Mouse (Mus musculus) forebrain, embryonic 16.5 days (tissue): ENCODE data around the gene Ppil1. TPM values are rescaled to one million over a fixed set of nuclear protein-coding genes. Genes with fewer than 3 reads are reported as not detected.

ENCODE experiments used
- ATAC-seq: fragments of 200-750 bp; cut with Nextera tagmentation; 2 replicates; pipeline ENCODE4 v1.8.0; 2017; ENCODE audit warnings: mild to moderate bottlenecking, moderate library complexity
- H3K27ac ChIP-seq: fragments of 300-500 bp; sonication (generic); 2 replicates; pipeline ENCODE4 v1.5.1; 2014; ENCODE audit warnings: low read length, control low read depth
- H3K27me3 ChIP-seq: fragments of 300-500 bp; sonication (generic); replicated peaks from 2 replicates; pipeline ENCODE4 v1.6.1; 2014; ENCODE audit warnings: low read length; ENCODE audit not compliant: control insufficient read depth, insufficient read depth
- H3K36me3 ChIP-seq: fragments of 300-500 bp; sonication (generic); 2 replicates; pipeline ENCODE4 v1.6.1; 2014; ENCODE audit not compliant: control insufficient read depth, insufficient read depth
- H3K4me1 ChIP-seq: fragments of 300-500 bp; sonication (generic); replicated peaks from 2 replicates; pipeline ENCODE4 v1.6.1; 2014; ENCODE audit warnings: low read length; ENCODE audit not compliant: control insufficient read depth, insufficient read depth
- H3K4me2 ChIP-seq: fragments of 300-500 bp; sonication (generic); 2 replicates; pipeline ENCODE4 v1.6.1; 2014; ENCODE audit warnings: mild to moderate bottlenecking, low read length, control low read depth
- H3K4me3 ChIP-seq: fragments of 300-500 bp; sonication (generic); replicated peaks from 2 replicates; pipeline ENCODE4 v1.5.1; 2014; ENCODE audit warnings: mild to moderate bottlenecking, low read length, control low read depth
- H3K9ac ChIP-seq: fragments of 300-500 bp; sonication (generic); replicated peaks from 2 replicates; pipeline ENCODE4 v1.6.1; 2014; ENCODE audit warnings: low read depth, low read length, control low read depth
- H3K9me3 ChIP-seq: fragments of 300-500 bp; sonication (generic); 2 replicates; pipeline ENCODE4 v1.6.1; 2016; ENCODE audit warnings: low read length; ENCODE audit not compliant: control insufficient read depth
- WGBS: fragments of 180-500 bp; shearing (Covaris S2); extraction: QIAGEN DNeasy Blood & Tissue Kit; methylation state at CpG from one replicate; pipeline ENCODE4 v1.1.7; 2014; 5-methylcytosine and 5-hydroxymethylcytosine counted together
- polyA plus RNA-seq: library from polyadenylated mRNA; unstranded; fragments of >200 nt; fragmentation: Nextera tagmentation; extraction: Ambion mirVana; gene quantifications from 2 replicates; pipeline ENCODE4 v1.2.1, GENCODE M21; 2015

The Ppil1 gene
- polyA plus RNA-seq, 1 experiment from 2014 or later: 125 TPM

DNA sequence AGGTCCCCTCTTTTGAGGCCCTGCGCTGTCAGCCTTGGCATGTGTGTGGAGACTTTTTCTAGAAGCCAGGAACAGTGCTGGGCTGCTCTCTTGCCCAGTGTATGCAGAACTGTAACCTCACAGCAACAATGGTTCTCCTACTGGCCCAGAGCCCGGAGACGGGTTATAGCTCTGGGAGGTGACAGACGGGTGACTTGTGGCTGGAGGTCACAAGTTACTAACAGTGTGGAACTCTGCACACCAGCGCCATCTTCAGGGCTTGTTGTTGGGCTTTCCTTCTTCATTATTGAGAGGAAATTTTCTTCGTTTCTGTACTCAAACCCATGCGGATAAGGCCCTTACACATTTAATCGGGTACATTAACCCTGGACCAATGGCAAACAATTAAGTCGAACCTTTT lies 14.5 kb downstream of the Ppil1 start:
- no peaks in the 10 kb centered on the region for H3K9me3 ChIP-seq
- no peak for ATAC-seq
- no peak overlapping the region for H3K27ac ChIP-seq
- no peaks in the 10 kb centered on the region for H3K27me3 ChIP-seq
- H3K36me3 ChIP-seq: peaks cover 2% of the 10 kb centered on the region; the same call in 1 of the 2 replicates
- no peak overlapping the region for H3K9ac ChIP-seq
- H3K4me2 ChIP-seq: no peak overlapping the region
- peaks cover 22% of the 10 kb centered on the region for H3K4me1 ChIP-seq
- 63% methylated on average over 9 of the region's 9 CpGs for WGBS
- no peak overlapping the region for H3K4me3 ChIP-seq

DNA sequence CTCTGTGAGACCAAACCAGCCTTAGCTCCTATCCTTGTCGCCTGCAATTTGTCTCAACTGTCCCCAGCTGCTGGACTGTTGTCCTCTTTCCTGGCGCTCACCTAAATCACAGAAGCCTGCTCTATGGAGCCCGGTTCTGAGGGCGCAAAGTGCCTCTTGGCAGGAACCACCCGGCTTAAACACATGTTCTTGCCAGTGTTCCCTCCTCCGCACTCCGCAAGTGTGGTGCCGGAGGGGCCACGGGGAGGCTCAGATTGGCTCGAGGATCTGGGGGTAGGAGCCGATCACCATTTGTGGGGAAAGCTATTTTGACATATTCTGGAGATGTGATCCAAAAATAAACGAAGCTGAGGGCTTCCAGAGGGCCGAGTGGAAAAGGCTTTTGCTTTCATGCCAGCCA lies 16.1 kb downstream of the Ppil1 start:
- no peak overlapping the region for H3K4me2 ChIP-seq
- 68% methylated on average over 13 of the region's 13 CpGs for WGBS
- H3K27ac ChIP-seq: no peak overlapping the region
- peaks cover 2% of the 10 kb centered on the region; the same call in 1 of the 2 replicates for H3K36me3 ChIP-seq
- ATAC-seq: no peak
- no peaks in the 10 kb centered on the region for H3K9me3 ChIP-seq
- H3K27me3 ChIP-seq: no peaks in the 10 kb centered on the region
- H3K9ac ChIP-seq: no peak overlapping the region
- no peak overlapping the region for H3K4me3 ChIP-seq
- H3K4me1 ChIP-seq: peaks cover 22% of the 10 kb centered on the region

GRCm38 (mm10) chr17:29246602-29247001 lies 17.4 kb downstream of the Ppil1 start:
- no peaks in the 10 kb centered on the region for H3K9me3 ChIP-seq
- H3K4me3 ChIP-seq: no peak overlapping the region
- peaks cover 2% of the 10 kb centered on the region; the same call in 1 of the 2 replicates for H3K36me3 ChIP-seq
- H3K27ac ChIP-seq: no peak overlapping the region
- no peak overlapping the region for H3K4me2 ChIP-seq
- 20% methylated on average over 5 of the region's 5 CpGs for WGBS
- peaks cover 13% of the 10 kb centered on the region for H3K4me1 ChIP-seq
- peak; percentile 75 for ATAC-seq
- no peaks in the 10 kb centered on the region for H3K27me3 ChIP-seq
- H3K9ac ChIP-seq: no peak overlapping the region

GRCm38 (mm10) chr17:29245725-29246124 lies 18.3 kb downstream of the Ppil1 start:
- Histone ChIP-seq H3K9me3 (no peaks in the 10 kb centered on the region), H3K27ac (no peak overlapping the region), H3K4me1 (peaks cover 11% of the 10 kb centered on the region), H3K4me2 (no peak overlapping the region), H3K4me3 (no peak overlapping the region), H3K27me3 (no peaks in the 10 kb centered on the region), H3K36me3 (no peaks in the 10 kb centered on the region; the same call in 1 of the 2 replicates), H3K9ac (no peak overlapping the region)
- WGBS: 25% methylated on average over 7 of the region's 7 CpGs
- 0 out of 2 replicates have a peak, but pooled peaks have one; percentile 43 for ATAC-seq

GRCm38 (mm10) chr17:29244912-29245311 lies 19.1 kb downstream of the Ppil1 start:
- ATAC-seq: no peak
- Histone ChIP-seq H3K4me1 (peaks cover 11% of the 10 kb centered on the region), H3K27me3 (no peaks in the 10 kb centered on the region), H3K9me3 (no peaks in the 10 kb centered on the region), H3K27ac (no peak overlapping the region), H3K36me3 (no peaks in the 10 kb centered on the region; the same call in 1 of the 2 replicates), H3K4me2 (no peak overlapping the region), H3K4me3 (no peak overlapping the region), H3K9ac (no peak overlapping the region)
- 42% methylated on average over 10 of the region's 12 CpGs for WGBS

GRCm38 (mm10) chr17:29238421-29238945 lies 25.5 kb downstream of the Ppil1 start:
- Histone ChIP-seq H3K4me3 (peak overlapping the region; percentile 73), H3K9ac (peak overlapping the region; percentile 68), H3K27me3 (0 out of 2 replicates have a peak, but pooled peaks cover 2% of the 10 kb centered on the region), H3K4me2 (peak overlapping the region; percentile 96), H3K9me3 (no peaks in the 10 kb centered on the region), H3K4me1 (peaks cover 14% of the 10 kb centered on the region), H3K36me3 (no peaks in the 10 kb centered on the region), H3K27ac (no peak overlapping the region)
- ATAC-seq: peak; percentile 13; the same call in 1 of the 2 replicates
- WGBS: 3% methylated on average over 22 of the region's 23 CpGs

GRCm38 (mm10) chr17:29237772-29238420 lies 26.1 kb downstream of the Ppil1 start, which contains the start of gene Cpne5:
Gene Cpne5, minus strand, starts transcription at chr17:29238167.
- under 1% methylated on average over 61 of the region's 73 CpGs for WGBS
- 0 out of 2 replicates have a peak, but pooled peaks cover 2% of the 10 kb centered on the region for H3K27me3 ChIP-seq
- H3K36me3 ChIP-seq: no peaks in the 10 kb centered on the region
- peaks cover 14% of the 10 kb centered on the region for H3K4me1 ChIP-seq
- ATAC-seq: peak; percentile 74
- H3K4me3 ChIP-seq: peak within 1 kb of the TSS; percentile 73
- H3K9me3 ChIP-seq: no peaks in the 10 kb centered on the region
- H3K4me2 ChIP-seq: peak within 1 kb of the TSS; percentile 96
- no peak within 1 kb of the TSS for H3K27ac ChIP-seq
- peak within 1 kb of the TSS; percentile 68 for H3K9ac ChIP-seq

DNA sequence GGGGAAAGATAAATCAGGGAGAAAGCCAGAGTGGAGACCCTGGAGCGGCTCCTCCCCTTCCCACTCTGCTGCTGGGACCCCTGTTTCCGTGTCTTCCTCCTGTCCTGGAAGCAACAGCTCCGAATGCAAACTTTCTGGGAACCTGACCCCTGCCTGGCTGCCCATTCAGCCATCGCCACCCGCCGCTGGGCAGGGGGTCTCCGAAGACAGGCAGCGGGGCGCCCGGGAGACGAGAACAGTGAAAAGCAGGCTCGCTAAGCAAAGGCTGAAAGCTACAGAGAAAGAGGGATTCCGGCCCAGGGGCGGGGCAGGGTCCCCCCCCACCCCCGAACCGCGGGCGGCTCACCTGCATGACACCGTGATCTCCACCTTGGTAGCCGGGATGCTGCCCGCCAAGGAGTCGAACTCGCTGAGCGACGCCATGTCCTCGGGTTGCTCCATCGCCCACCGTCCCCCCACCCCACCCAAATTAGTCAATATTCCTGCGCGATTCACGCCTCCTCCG lies 26.7 kb downstream of the Ppil1 start:
- 0% methylated on average over 32 of the region's 32 CpGs for WGBS
- H3K4me2 ChIP-seq: peak overlapping the region; percentile 96
- 0 out of 2 replicates have a peak, but pooled peaks cover 2% of the 10 kb centered on the region for H3K27me3 ChIP-seq
- no peaks in the 10 kb centered on the region for H3K36me3 ChIP-seq
- peak overlapping the region; percentile 68 for H3K9ac ChIP-seq
- peaks cover 14% of the 10 kb centered on the region for H3K4me1 ChIP-seq
- H3K27ac ChIP-seq: no peak overlapping the region
- ATAC-seq: no peak
- H3K9me3 ChIP-seq: no peaks in the 10 kb centered on the region
- H3K4me3 ChIP-seq: peak overlapping the region; percentile 73

DNA sequence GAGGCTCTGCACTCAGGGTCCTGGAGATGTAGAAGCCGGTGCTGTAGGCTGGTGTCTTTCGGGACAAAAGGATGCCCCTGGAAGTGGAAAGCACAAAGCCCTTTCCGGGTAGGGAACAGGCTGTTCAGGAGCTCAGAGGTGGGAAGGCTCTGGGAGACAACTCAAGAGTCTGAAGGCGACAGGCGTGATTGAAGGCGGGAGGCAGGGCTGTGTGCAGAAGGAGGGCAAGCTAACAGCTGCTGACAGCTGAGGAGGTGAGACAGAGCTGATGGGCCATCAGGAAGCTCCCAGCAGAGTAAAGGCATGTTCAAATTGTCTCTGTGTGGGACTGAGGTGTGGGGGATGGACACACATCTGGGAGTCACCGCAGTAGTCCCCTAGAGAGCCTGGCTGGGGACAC lies 27.9 kb downstream of the Ppil1 start:
- no peak overlapping the region for H3K9ac ChIP-seq

More for the DNA sequence above, 27.9 kb downstream of the Ppil1 start:
- Histone ChIP-seq H3K4me1 (peaks cover 14% of the 10 kb centered on the region), H3K36me3 (no peaks in the 10 kb centered on the region), H3K4me3 (no peak overlapping the region), H3K27me3 (0 out of 2 replicates have a peak, but pooled peaks cover 2% of the 10 kb centered on the region), H3K4me2 (peak overlapping the region; percentile 96; the same call in 1 of the 2 replicates), H3K27ac (no peak overlapping the region), H3K9me3 (no peaks in the 10 kb centered on the region)
- ATAC-seq: no peak
- WGBS: 77% methylated on average over 7 of the region's 7 CpGs
